Mouse (Mus musculus): ENCODE data around the gene Serp2.

GRCm38 (mm10) chr14:76540005-76540670 lies 16.6 kb downstream of the Serp2 start:
- TF ChIP-seq CTCF (IDR thresholded peaks at IDR 0.05; ENCODE audit: low read depth) (no peak), EP300 (IDR thresholded peaks at IDR 0.05; ENCODE audit: low read depth) (no peak)

Data from liver, embryonic 14.5 days (tissue).